Mouse (Mus musculus) kidney, postnatal 0 days (tissue): ENCODE measurements around the gene Fbxl19. TPM values are rescaled to one million over a fixed set of nuclear protein-coding genes. Genes with fewer than 3 reads are reported as not detected.

Experiments used
- ATAC-seq: fragments of 200-750 bp; cut with Nextera tagmentation; replicated peaks from 2 replicates; pipeline ENCODE4 v1.8.0; 2017; ENCODE audit warnings: low read depth, moderate number of reproducible peaks, moderate TSS enrichment, moderate library complexity; ENCODE audit not compliant: low FRiP score
- DNase-seq: peaks from one replicate; pipeline ENCODE4 v3.0.0-alpha.2; 2016; ENCODE audit warnings: low spot score
- H3K27ac ChIP-seq: fragments of 300-500 bp; sonication (generic); 2 replicates; pipeline ENCODE4 v1.5.1; 2014; ENCODE audit warnings: mild to moderate bottlenecking
- H3K27me3 ChIP-seq: fragments of 300-500 bp; sonication (generic); 2 replicates; pipeline ENCODE4 v1.6.1; 2014; ENCODE audit warnings: low read length, mixed read lengths; ENCODE audit not compliant: insufficient read depth
- H3K36me3 ChIP-seq: fragments of 300-500 bp; sonication (generic); 2 replicates; pipeline ENCODE4 v1.6.1; 2014; ENCODE audit warnings: low read length, mixed read lengths; ENCODE audit not compliant: insufficient read depth
- H3K4me1 ChIP-seq: fragments of 300-500 bp; sonication (generic); replicated peaks from 2 replicates; pipeline ENCODE4 v1.6.1; 2014; ENCODE audit warnings: antibody characterized with exemption, low read length, mixed read lengths; ENCODE audit not compliant: insufficient read depth
- H3K4me2 ChIP-seq: fragments of 300-500 bp; sonication (generic); 2 replicates; pipeline ENCODE4 v1.6.1; 2014; ENCODE audit warnings: mild to moderate bottlenecking, low read length, moderate library complexity, mixed read lengths
- H3K4me3 ChIP-seq: fragments of 300-500 bp; sonication (generic); replicated peaks from 2 replicates; pipeline ENCODE4 v1.5.1; 2014; ENCODE audit warnings: low read depth, low read length
- H3K9ac ChIP-seq: fragments of 300-500 bp; sonication (generic); 2 replicates; pipeline ENCODE4 v1.6.1; 2014; ENCODE audit warnings: low read depth, low read length
- H3K9me3 ChIP-seq: fragments of 300-500 bp; sonication (generic); replicated peaks from 2 replicates; pipeline ENCODE4 v1.6.1; 2016; ENCODE audit warnings: low read length, inconsistent platforms, mixed read lengths
- CTCF ChIP-seq: IDR thresholded peaks from 2 replicates; pipeline ENCODE4 v1.5.1; 2016; ENCODE audit warnings: antibody characterized with exemption, low read depth, mild to moderate bottlenecking, moderate library complexity
- WGBS: fragments of 180-500 bp; shearing (Covaris S2); extraction: QIAGEN DNeasy Blood & Tissue Kit; methylation state at CpG from one replicate; pipeline ENCODE4 v1.1.7; 2014; 5-methylcytosine and 5-hydroxymethylcytosine counted together
- polyA plus RNA-seq: library from polyadenylated mRNA; unstranded; fragments of >200 nt; fragmentation: Nextera tagmentation; extraction: Ambion mirVana; gene quantifications from 2 replicates; pipeline ENCODE4 v1.2.1, GENCODE M21; 2015

Fbxl19 gene
- polyA plus RNA-seq, 1 experiment from 2014 or later, result 2.8 TPM

GRCm38 (mm10) chr7:127798591-127798990, 54.2 kb downstream of the Fbxl19 start:
- Histone ChIP-seq H3K36me3 (peaks cover 50% of the 10 kb centered on the region), H3K27me3 (no peaks in the 10 kb centered on the region), H3K4me2 (no peak overlapping the region), H3K9me3 (no peaks in the 10 kb centered on the region), H3K9ac (no peak overlapping the region), H3K4me1 (0 out of 2 replicates have a peak, but pooled peaks cover 5% of the 10 kb centered on the region), H3K4me3 (no peak overlapping the region), H3K27ac (no peak overlapping the region)
- DNase-seq, result no peak
- no peak for ATAC-seq
- no peak for TF ChIP-seq CTCF
- WGBS, result 91% methylated on average over 4 of the region's 4 CpGs

DNA sequence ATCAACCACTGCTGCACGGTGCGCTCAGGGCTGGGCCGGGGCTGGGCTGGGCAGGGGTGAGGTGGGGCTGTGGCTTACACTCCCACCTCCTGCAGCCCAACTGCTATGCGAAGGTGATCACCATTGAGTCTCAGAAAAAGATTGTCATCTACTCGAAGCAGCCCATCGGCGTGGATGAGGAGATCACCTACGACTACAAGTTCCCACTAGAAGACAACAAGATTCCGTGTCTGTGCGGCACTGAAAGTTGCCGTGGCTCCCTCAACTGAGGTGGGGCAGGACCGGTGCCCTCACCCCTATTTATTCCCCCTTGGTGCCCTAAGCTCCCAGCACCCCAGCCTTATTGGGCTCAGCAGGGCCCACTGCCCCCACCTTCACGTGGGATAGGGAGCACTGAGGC, 54.9 kb downstream of the Fbxl19 start:
- H3K9me3 ChIP-seq, result no peaks in the 10 kb centered on the region
- H3K27me3 ChIP-seq, result no peaks in the 10 kb centered on the region
- H3K4me2 ChIP-seq, result no peak overlapping the region
- WGBS, result 86% methylated on average over 13 of the region's 13 CpGs
- peaks cover 48% of the 10 kb centered on the region for H3K36me3 ChIP-seq
- H3K9ac ChIP-seq, result no peak overlapping the region
- H3K4me3 ChIP-seq, result no peak overlapping the region
- ATAC-seq (no peak), DNase-seq (no peak)
- H3K4me1 ChIP-seq, result 0 out of 2 replicates have a peak, but pooled peaks cover 5% of the 10 kb centered on the region
- no peak overlapping the region for H3K27ac ChIP-seq
- no peak for TF ChIP-seq CTCF

GRCm38 (mm10) chr7:127799738-127800137, 55.4 kb downstream of the Fbxl19 start:
- ATAC-seq, result no peak
- TF ChIP-seq CTCF, result no peak
- H3K27me3 ChIP-seq, result no peaks in the 10 kb centered on the region
- H3K4me2 ChIP-seq, result no peak overlapping the region
- 0 out of 2 replicates have a peak, but pooled peaks cover 5% of the 10 kb centered on the region for H3K4me1 ChIP-seq
- peaks cover 48% of the 10 kb centered on the region for H3K36me3 ChIP-seq
- no peak overlapping the region for H3K4me3 ChIP-seq
- WGBS, result 100% methylated on average over 1 of the region's 1 CpGs
- no peak for DNase-seq
- H3K9me3 ChIP-seq, result no peaks in the 10 kb centered on the region
- H3K27ac ChIP-seq, result no peak overlapping the region
- no peak overlapping the region for H3K9ac ChIP-seq

GRCm38 (mm10) chr7:127800435-127801009, 56.2 kb downstream of the Fbxl19 start, which contains the start of gene Hsd3b7:
Hsd3b7 (plus strand) TSS chr7:127800604.
- peak; percentile 91 for ATAC-seq
- DNase-seq, result peak; percentile 97
- no peaks in the 10 kb centered on the region for H3K9me3 ChIP-seq
- H3K4me1 ChIP-seq, result 0 out of 2 replicates have a peak, but pooled peaks cover 5% of the 10 kb centered on the region
- H3K27ac ChIP-seq, result peak within 1 kb of the TSS; percentile 32; the same call in 1 of the 2 replicates
- peak; percentile 100 for TF ChIP-seq CTCF
- WGBS, result 15% methylated on average over 6 of the region's 6 CpGs
- peaks cover 41% of the 10 kb centered on the region for H3K36me3 ChIP-seq
- peak within 1 kb of the TSS; percentile 35 for H3K9ac ChIP-seq
- no peaks in the 10 kb centered on the region for H3K27me3 ChIP-seq
- H3K4me2 ChIP-seq, result peak within 1 kb of the TSS; percentile 46
- no peak within 1 kb of the TSS; the same call in 1 of the 2 replicates for H3K4me3 ChIP-seq

GRCm38 (mm10) chr7:127801010-127801621, 56.8 kb downstream of the Fbxl19 start:
- Histone ChIP-seq H3K36me3 (peaks cover 35% of the 10 kb centered on the region), H3K4me2 (peak overlapping the region; percentile 46), H3K27ac (peak overlapping the region; percentile 31; the same call in 1 of the 2 replicates), H3K27me3 (no peaks in the 10 kb centered on the region), H3K9me3 (no peaks in the 10 kb centered on the region), H3K9ac (peak overlapping the region; percentile 35), H3K4me3 (no peak overlapping the region; the same call in 1 of the 2 replicates), H3K4me1 (0 out of 2 replicates have a peak, but pooled peaks cover 5% of the 10 kb centered on the region)
- peak; percentile 13; the same call in 1 of the 2 replicates for TF ChIP-seq CTCF
- 87% methylated on average over 8 of the region's 8 CpGs for WGBS
- 0 out of 2 replicates have a peak, but pooled peaks have one; percentile 9 for ATAC-seq
- DNase-seq, result no peak

- TF ChIP-seq CTCF, result no peak
- Histone ChIP-seq H3K27ac (no peak overlapping the region), H3K9ac (no peak overlapping the region), H3K4me3 (no peak overlapping the region), H3K36me3 (peaks cover 28% of the 10 kb centered on the region), H3K27me3 (no peaks in the 10 kb centered on the region), H3K9me3 (no peaks in the 10 kb centered on the region), H3K4me1 (0 out of 2 replicates have a peak, but pooled peaks cover 5% of the 10 kb centered on the region), H3K4me2 (no peak overlapping the region)
- 93% methylated on average over 17 of the region's 17 CpGs for WGBS
- no peak for DNase-seq
- no peak for ATAC-seq
These were observed 58.0 kb downstream of the Fbxl19 start for GRCm38 (mm10) chr7:127802313-127802712.
